Comparison of ENCODE assay signal across 24 mouse cellular contexts in the genomic region with DNA sequence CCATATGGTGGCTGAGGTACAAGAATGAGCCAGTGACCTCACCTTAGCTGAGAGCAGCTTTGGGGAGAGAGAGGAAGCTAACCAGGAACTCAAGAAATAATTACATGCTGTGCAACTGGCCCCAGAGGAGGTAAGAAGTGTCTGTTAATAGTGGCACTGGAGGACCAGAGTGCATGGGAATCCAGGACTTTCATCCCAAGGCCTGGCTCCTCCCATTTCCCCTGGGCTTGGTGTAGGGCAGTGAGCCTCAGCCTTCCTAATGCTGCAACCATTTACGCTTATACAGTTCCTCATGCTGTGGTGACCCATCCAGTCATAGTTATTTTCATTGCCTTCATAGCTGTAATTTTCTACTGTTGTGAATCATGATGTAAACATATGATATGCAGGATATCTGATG.
"Had no signal": no experiment of that assay in that cellular context is flagged by ENCODE, and none has a peak within 500 bp of the region (broad histone marks: within the 10 kb centered on the region; RNA-seq: fewer than 3 reads in every experiment).

No protein-coding gene starts in this region.

- ATAC-seq: hindbrain, embryonic 16.5 days; inflammation-experienced regulatory T-cells, adult 6 months; liver, embryonic 12.5 days had no signal

- H3K4me1 ChIP-seq: hindbrain, embryonic 10.5 days; hindbrain, embryonic 12.5 days; limb, embryonic 15.5 days; liver, embryonic 12.5 days had no signal

- H3K9me3 ChIP-seq: heart, embryonic 10.5 days; heart, embryonic 12.5 days; hindbrain, embryonic 10.5 days; hindbrain, embryonic 12.5 days; kidney, embryonic 15.5 days; limb, embryonic 13.5 days; limb, embryonic 15.5 days; liver, embryonic 12.5 days had no signal

- H3K4me3 ChIP-seq: gastrocnemius, adult 2 months; heart, embryonic 10.5 days; heart, embryonic 12.5 days; hindbrain, embryonic 10.5 days; hindbrain, embryonic 12.5 days; kidney, embryonic 15.5 days; limb, embryonic 13.5 days; limb, embryonic 15.5 days; liver, embryonic 12.5 days had no signal

- H3K27ac ChIP-seq: gastrocnemius, adult 2 months; heart, embryonic 10.5 days; hindbrain, embryonic 10.5 days; hindbrain, embryonic 12.5 days; hindbrain, embryonic 14.5 days; kidney, embryonic 15.5 days; limb, embryonic 13.5 days; limb, embryonic 15.5 days; liver, embryonic 12.5 days had no signal

- H3K27me3 ChIP-seq: heart, embryonic 12.5 days; hindbrain, embryonic 12.5 days; kidney, embryonic 15.5 days; limb, embryonic 15.5 days; liver, embryonic 12.5 days had no signal

- DNase-seq: gastrocnemius, adult 2 months; gastrocnemius, postnatal 10 days; gastrocnemius, postnatal 25 days; heart, adult 18-20 months; heart, postnatal 10 days; heart, postnatal 4 days; kidney, adult 11 months; kidney, adult 2 months; kidney, adult 9 months; kidney, postnatal 10 days; layer of hippocampus, adult 9-11 months; layer of hippocampus, postnatal 36 days; left cerebral cortex, postnatal 4 days had no signal

- H3K36me3 ChIP-seq: heart, embryonic 10.5 days; heart, embryonic 12.5 days; hindbrain, embryonic 10.5 days; hindbrain, embryonic 12.5 days; kidney, embryonic 15.5 days; limb, embryonic 13.5 days; limb, embryonic 15.5 days; liver, embryonic 12.5 days had no signal

- H3K9ac ChIP-seq: heart, embryonic 12.5 days; hindbrain, embryonic 12.5 days; hindbrain, embryonic 14.5 days; kidney, embryonic 15.5 days; limb, embryonic 13.5 days; limb, embryonic 15.5 days; liver, embryonic 12.5 days had no signal

- H3K4me2 ChIP-seq: heart, embryonic 12.5 days; hindbrain, embryonic 12.5 days; hindbrain, embryonic 14.5 days; kidney, embryonic 15.5 days; limb, embryonic 13.5 days; limb, embryonic 15.5 days; liver, embryonic 12.5 days had no signal
